Mouse (Mus musculus): ENCODE measurements around the gene Parva.

Parva gene

GRCm38 (mm10) chr7:112511309-112511708, 84.0 kb downstream of the Parva start:
- DNase-seq (ENCODE audit: low read depth, low spot score): no peak

GRCm38 (mm10) chr7:112512257-112512656, 85.0 kb downstream of the Parva start:
- DNase-seq (ENCODE audit: low read depth, low spot score): peak; percentile 27

- no peak for DNase-seq (ENCODE audit: low read depth, low spot score)
Observed at GRCm38 (mm10) chr7:112512895-112513294, 85.6 kb downstream of the Parva start.

GRCm38 (mm10) chr7:112514636-112515193, 87.4 kb downstream of the Parva start:
- DNase-seq (ENCODE audit: low read depth, low spot score): no peak

- no peak for DNase-seq (ENCODE audit: low read depth, low spot score)
Observed at GRCm38 (mm10) chr7:112525465-112525864, 98.2 kb downstream of the Parva start.

- no peak for DNase-seq (ENCODE audit: low read depth, low spot score)
Observed at GRCm38 (mm10) chr7:112526226-112526625, 98.9 kb downstream of the Parva start.

- no peak for DNase-seq (ENCODE audit: low read depth, low spot score)
Observed at GRCm38 (mm10) chr7:112527230-112527629, 99.9 kb downstream of the Parva start.

GRCm38 (mm10) chr7:112528059-112528458, 100.8 kb downstream of the Parva start:
- no peak for DNase-seq (ENCODE audit: low read depth, low spot score)

- DNase-seq (ENCODE audit: low read depth, low spot score): no peak
Observed at GRCm38 (mm10) chr7:112528582-112529360, 101.5 kb downstream of the Parva start.

- no peak for DNase-seq (ENCODE audit: low read depth, low spot score)
Observed at GRCm38 (mm10) chr7:112530924-112531323, 103.6 kb downstream of the Parva start.

- DNase-seq (ENCODE audit: low read depth, low spot score): no peak
Observed at GRCm38 (mm10) chr7:112534148-112534547, 106.8 kb downstream of the Parva start.

GRCm38 (mm10) chr7:112535408-112535921, 108.2 kb downstream of the Parva start:
- DNase-seq (ENCODE audit: low read depth, low spot score): peak; percentile 75

- DNase-seq (ENCODE audit: low read depth, low spot score): peak; percentile 52
Observed at GRCm38 (mm10) chr7:112549136-112549535, 121.8 kb downstream of the Parva start.

- DNase-seq (ENCODE audit: low read depth, low spot score): no peak
Observed at GRCm38 (mm10) chr7:112561504-112561903, 134.2 kb downstream of the Parva start.

- DNase-seq (ENCODE audit: low read depth, low spot score): no peak
Observed at GRCm38 (mm10) chr7:112567004-112567403, 139.7 kb downstream of the Parva start.

- no peak for DNase-seq (ENCODE audit: low read depth, low spot score)
Observed at GRCm38 (mm10) chr7:112568961-112569360, 141.7 kb downstream of the Parva start.

GRCm38 (mm10) chr7:112581621-112582020, 154.3 kb downstream of the Parva start:
- peak; percentile 48 for DNase-seq (ENCODE audit: low read depth, low spot score)

GRCm38 (mm10) chr7:112582882-112583405, 155.6 kb downstream of the Parva start:
- no peak for DNase-seq (ENCODE audit: low read depth, low spot score)

- no peak for DNase-seq (ENCODE audit: low read depth, low spot score)
Observed at GRCm38 (mm10) chr7:112587449-112587848, 160.1 kb downstream of the Parva start.

- no peak for DNase-seq (ENCODE audit: low read depth, low spot score)
Observed at GRCm38 (mm10) chr7:112589530-112589929, 162.2 kb downstream of the Parva start.

- no peak for DNase-seq (ENCODE audit: low read depth, low spot score)
Observed at GRCm38 (mm10) chr7:112593586-112593985, 166.3 kb downstream of the Parva start.

- no peak for DNase-seq (ENCODE audit: low read depth, low spot score)
Observed at GRCm38 (mm10) chr7:112595226-112595850, 168.0 kb downstream of the Parva start.

All from R1 (cell line).